Mouse (Mus musculus) cerebellum, adult 11-12 months (tissue): ENCODE data around the gene Apoe.
"Not testable (repeated sequence)": the region's sequence is repeated elsewhere in the genome, so short reads cannot be mapped to it uniquely, and the experiment has no call there.

ENCODE experiments used
- DNase-seq: peaks from one replicate; pipeline ENCODE4 v3.0.0; 2022

Apoe gene

DNA sequence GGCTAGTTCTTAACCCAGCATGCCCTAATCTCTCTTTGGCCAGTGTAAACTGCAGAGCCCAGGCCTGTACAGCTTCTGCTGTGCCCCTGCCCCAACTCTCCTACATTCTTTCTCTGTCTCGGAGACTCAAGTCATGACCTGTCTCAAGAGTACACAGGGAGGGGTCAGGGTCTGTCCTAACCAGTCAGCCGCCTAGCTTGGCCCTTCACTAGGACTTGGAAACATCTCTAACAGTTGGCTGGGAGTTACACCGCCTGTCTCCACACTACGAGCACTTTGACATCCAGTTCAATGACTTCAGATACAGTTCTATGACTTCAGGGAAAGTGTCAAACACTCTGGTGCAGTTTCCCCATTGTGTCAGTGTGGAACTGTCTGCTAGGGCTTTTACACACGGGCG lies 7.6 kb downstream of the Apoe start:
- DNase-seq = no peak

DNA sequence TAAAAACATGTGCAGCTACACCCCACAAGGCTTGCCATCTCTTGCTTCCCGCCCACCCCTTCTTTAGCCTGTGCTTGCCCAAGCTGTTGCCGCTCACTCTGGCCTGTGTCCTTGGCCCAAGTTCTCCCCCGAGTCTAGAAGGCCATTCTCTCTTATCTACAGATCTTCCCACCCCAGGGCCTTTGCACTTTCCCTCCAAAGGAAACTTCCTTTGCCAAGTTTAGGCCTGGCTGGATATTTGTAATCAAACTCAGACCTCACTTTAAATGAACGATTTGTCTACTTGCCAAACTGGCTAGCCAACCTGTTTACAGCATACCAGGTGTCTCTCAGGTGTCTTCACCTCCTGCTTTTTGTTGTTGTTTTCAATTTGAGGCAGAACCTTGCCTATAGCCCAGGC lies 8.1 kb downstream of the Apoe start:
- no peak for DNase-seq

DNA sequence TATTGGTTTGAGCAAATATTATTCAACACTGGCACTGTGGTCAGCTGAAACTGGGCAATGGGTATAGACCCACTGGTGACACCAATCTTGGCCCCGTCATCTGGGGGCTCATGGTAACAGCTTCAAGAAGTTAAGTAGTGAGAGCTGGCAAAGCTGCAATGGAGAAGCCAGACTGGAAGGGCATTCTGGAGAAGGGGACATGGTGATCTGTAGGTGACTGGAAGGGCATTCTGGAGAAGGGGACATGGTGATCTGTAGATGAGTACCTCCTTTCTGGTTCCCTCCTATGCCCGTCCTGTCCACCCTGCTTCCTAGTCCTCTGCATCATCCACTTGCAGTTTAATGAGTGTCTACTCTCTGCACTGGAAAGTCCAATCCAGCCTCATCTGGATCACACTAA lies 10.4 kb downstream of the Apoe start:
- no peak for DNase-seq

DNA sequence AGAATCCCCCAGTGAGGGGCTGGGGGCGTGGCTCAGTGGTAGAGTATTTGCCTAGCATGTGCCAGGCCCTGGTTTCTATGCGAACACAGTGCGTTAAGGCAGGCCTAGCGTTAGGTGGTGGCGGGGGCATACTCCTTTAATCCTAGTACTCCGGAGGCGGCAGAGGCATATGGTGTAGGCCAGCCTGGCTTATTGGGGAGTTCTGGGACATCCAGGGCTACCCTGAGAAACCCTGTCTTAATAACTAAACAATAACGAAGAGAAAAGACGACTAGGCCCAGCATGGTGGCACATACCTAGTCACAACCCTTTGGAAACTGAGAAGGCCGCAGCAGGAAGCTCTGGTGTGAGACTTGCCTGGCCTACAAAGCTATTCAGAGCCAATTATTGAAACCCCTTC lies 10.9 kb downstream of the Apoe start:
- DNase-seq = no peak

DNA sequence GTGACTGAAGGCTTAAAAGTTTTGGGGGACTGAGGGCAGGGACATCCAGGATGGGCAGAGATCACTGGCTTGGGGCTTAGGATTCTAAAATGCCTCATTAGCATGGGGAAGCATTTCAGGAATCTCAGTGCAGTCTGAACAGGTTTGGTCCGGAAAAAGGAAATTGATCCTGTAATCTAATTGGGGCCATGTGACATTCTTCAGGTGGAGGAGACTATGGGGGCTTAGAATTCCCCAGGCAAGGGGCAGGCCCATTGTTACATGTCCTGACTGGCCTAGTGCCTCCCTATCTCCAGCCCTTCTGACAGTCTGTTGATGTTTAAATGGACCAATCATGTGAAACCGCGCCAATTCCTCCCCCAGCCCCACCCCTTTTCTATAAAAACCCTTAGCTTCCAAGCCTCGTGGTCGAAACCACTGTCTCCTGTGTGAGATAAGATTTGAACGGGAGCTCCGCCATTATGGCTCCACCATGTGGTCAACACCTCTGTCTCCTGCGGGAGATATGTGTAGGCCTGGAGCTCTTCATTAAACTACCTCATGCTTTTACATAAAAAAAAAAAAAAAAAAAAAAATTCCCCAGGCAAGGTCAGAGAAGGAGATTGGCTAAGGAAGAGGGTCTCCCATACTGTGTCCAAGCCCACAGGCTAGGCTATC lies 11.9 kb downstream of the Apoe start:
- DNase-seq = not testable (repeated sequence)

DNA sequence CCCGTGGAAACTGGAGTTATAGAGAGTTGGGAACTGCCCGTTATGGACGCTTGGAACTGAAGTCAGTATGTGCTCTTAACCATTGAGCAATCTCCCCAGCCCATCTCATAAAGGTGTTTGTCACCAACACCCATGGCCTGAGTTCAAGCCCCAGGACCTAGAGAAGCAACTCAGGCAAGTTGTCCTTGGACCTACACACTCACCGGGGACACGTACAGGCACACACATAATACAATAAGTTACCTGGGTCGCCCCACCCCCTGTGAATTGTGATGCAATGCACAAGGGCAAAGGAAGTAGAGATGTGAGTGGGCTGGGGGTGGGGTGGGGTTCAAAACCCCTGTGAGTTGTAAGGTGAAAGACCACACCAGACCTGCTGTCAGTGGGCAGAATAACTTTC lies 12.5 kb downstream of the Apoe start:
- DNase-seq = no peak

DNA sequence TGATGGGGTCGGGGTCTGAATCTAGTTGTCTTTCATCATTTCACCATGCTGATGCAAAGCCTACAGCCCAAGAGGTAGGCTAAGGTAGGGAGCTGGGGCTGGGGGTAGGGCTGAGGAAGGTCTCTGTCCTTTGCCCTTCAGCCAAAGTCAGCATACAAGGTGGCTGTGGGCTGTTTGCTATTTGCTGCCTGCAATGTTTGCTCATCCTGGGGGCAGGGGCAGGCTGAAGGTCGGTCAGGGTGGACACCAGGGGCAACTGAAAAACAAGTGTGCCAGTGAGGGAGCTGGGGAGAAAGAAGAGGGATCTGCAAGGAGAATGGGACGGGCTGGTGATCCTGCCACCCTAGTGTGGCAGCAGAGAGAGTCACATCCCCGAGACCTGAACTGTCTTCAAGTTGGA lies 13.6 kb downstream of the Apoe start:
- no peak for DNase-seq

DNA sequence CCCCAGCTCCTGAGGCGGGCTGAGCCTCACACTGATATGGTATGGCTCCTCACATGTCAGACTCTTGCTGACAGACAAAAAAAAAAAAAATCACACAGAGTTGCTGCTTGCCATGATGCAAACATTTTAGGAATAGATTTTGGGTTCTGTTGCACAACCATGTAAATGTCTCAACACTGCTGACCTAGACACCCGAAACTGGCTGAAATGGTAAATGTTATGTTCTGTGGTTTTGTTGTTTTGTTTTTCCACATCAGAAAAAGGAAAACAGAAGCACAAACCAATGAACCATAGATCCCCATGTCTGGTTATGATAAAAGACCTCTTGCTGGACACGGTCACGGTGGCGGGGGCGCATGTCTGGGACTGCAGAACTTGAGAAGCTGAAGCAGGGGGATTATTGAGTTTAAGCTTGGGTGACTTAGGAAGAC lies 15.2 kb downstream of the Apoe start:
- DNase-seq = no peak

DNA sequence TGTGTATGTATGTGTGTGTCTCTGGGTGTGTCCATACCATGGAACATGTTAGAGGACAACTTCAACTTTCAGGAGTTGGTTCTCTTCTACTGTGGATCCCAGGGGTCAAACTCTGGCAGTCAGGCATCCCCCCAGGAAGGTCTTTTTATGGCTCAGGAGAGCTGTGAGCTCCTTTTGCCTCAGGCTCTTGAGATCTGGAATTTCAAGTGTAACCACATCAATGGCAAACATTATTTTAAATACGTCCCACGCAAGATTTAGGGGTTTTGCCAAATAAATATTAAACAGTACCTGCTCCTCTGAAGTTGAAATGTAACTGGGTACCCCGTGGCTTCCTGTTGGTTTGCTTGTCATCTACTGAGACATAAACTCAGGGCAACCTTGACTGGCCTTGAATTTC lies 16.0 kb downstream of the Apoe start:
- DNase-seq = no peak

DNA sequence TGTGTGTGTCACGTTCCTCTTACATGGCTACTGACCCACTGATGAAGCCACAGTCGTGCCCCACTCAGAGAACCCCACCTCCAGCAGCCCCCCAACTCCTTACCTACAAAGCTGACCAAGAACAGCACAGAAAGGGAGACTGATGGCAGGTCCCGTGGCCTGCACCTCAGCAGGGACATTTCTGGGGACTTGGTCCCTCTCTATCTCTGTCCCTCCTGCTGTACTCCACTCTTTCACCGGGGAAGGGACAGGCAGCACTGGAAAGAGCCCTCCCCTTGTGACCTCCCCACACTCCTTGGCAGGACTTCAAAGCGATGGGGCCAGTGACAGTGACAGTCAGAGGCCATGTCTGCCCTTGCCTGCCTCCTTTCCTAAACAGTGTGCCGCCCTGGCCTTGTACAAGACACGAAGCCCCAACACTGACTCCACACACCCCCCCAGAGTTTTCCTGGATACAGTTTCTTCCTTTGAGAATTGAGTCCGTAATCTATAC lies 17.7 kb downstream of the Apoe start, which contains the start of the genes Gm44805 and Apoc4:
Gm44805 (minus strand) TSS at position 222 of the 493 bp plus-strand sequence.
Apoc4 (minus strand) TSS at position 278 of the 493 bp plus-strand sequence.
- DNase-seq = no peak

DNA sequence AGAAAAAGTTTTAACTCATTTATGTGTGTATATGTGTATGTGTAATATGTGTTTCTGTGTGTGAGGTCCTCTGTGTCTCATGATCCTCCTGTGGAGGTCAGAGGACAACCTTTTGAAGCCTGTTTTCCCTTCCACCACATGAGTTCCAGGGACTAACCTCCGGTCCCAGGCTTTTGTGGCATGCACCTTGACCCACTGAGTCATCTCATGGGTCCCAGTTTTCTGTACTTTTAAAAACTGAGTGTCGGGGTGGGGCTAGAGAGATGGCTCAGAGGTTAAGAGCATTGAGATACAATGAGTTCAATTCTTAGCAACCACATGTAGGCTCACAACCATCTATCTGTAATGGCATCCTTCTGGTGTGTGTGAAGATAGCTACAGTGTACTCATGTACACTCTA lies 18.3 kb downstream of the Apoe start:
- DNase-seq = no peak

DNA sequence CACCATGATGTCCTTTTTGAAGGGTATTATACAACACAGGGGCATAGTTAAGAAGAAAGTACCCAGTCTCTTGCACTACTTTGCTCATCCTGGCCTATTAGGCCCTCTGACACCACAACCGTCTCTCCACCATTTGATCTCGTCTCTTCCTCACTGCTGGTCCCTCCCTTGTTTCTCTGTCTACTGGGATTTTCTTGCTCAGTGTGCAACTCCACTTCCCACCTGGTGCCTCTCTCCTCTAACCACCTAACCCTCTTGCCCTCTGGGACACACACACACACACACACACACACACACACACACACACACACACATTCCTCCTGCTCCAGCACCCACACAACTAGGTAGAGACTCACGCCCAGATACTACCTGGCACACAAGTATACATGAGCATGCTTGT lies 20.1 kb downstream of the Apoe start:
- no peak for DNase-seq

DNA sequence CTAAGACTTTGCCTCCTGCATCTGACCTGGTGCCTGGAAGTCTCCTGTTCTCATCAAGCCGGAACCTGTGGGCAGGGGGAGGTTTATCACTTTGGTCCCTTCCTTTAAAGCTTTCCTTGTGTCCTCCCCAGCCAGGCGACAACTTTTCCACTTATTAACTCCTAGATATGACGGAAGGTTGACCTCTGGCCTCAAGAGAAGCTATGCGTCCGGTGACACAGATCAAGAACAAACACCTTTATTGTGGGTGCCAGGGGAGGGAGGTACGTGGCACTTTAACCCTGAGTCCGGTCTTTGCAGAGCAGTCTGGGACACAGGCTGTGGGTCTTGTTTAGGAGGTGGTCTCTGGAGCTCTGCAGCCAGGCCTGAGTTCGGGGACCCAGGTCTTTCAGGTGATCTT lies 21.1 kb downstream of the Apoe start, which contains the start of gene Apoc2:
Apoc2 (minus strand) TSS at position 70 of the 400 bp plus-strand sequence.
- DNase-seq = no peak

DNA sequence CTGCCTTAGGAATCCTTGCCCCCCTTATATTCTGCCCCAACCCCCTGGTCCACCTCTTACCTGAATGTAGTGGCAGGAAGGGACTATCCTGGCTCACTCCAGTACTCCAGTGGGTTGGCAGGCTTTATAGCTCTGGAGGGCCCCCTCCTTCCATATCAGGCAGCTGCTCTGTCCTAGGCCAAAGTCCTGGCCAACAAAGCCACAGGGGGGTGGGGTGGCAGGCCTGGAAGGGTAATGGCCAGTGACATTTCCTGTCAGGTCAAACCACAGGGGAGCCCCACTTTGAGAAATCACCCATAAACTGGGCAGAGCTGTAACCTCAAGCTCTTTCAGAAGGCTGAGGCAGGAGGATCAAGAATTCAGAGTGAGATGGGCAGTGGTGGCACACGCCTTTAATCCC lies 22.3 kb downstream of the Apoe start:
- no peak for DNase-seq

DNA sequence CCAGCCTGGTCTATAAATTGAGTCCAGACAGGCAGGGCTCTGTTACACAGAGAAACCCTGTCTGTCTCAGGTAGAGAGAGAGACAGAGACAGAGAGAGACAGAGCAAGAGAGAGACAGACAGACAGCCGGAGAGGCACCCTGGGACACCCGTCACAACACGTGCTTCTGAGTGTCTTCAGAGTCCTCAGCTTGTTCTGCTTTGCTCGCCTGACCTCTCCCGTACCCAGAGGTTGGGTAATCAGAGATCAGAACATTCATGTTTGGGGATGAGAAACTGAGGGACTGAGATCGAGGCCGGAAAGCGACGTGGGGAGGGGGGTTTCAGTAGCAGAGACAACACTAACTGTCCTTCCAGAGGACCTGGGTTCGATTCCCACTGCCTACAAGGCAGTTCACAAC lies 23.2 kb downstream of the Apoe start:
- no peak for DNase-seq

DNA sequence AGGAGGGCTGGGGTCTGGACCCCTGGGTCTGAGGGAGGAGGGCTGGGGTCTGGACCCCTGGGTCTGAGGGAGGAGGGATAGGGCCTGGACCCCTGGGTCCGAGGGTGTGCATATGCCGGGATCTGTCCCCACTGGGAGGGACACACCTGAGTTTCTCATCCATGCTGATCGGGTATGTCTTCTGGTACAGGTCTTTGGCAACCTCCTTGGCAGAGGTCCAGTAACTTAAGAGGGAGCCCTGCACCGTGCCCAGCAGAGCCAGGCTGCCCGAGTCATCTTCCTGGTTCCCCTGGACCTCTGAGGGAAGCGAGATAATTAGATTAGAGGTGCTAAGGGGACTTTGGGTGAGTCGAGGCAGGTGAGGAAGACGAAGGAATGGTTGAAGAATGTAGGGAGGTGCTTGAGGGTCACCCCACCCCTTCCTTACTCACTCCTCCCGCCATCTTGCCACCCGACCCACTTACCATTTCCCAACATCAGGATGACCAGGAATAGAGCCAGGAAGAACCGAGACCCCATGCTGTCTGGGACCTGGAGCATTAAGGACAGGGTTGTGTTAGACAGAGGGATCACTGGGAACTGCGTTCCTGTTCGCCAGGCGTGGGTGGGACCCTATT lies 25.8 kb downstream of the Apoe start:
- DNase-seq = no peak

DNA sequence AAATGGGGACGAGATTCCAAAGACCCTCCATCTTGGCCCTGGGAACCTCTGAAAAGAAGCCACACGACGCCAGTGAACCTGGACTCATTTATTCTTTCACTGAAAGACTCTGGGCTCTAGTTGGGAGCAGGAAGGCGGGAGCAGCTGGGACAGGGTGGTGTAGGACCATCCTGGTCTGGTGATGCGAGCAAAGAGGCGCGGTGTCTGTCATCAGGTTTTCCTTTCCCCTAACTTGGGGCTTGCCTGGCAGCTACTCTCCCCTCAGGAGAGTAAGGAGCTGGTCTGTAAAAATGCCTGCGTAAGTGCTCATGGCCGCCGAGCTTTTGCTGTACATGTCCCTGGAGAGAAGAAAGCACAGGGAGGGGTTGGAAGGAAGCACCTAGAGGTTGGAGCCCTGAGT lies 27.5 kb downstream of the Apoe start:
- no peak for DNase-seq

DNA sequence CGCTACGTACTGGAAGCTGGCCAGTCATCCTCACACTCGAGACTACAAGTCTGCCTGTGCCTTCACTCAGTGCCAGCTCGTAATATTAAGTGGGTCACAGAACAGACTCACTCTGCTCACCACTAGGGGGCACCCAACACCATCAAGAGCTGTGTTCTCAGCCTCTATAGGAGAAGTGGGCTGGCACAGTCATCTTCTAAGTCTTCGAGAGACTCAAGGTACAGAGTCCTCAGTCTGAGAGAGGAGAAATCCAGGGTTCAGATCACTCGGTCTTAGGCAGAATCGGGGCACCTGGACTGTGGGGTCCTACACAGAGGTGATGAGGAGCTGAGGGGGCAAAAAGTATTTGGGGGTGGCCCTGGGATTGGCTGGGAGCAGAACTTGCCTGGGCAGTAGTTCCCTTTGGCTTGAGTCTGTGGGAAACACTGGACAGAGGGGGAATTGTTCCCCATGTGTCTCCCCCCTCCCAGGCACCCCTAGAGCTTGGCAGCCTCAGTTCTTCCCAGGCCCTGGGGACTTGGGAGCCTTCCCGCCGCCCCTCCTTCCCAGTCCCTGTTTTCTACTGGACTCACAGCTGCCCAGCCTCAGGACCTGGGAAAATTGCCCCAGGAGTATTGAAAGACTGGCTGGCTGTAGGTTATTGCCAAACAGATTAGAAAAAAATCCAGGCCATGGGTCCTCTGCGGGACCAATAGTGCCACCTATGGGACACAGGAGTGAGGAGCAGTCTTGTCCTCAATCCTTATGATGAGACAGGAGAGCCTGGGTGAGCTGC lies 29.9 kb downstream of the Apoe start:
- peak; percentile 92 for DNase-seq

DNA sequence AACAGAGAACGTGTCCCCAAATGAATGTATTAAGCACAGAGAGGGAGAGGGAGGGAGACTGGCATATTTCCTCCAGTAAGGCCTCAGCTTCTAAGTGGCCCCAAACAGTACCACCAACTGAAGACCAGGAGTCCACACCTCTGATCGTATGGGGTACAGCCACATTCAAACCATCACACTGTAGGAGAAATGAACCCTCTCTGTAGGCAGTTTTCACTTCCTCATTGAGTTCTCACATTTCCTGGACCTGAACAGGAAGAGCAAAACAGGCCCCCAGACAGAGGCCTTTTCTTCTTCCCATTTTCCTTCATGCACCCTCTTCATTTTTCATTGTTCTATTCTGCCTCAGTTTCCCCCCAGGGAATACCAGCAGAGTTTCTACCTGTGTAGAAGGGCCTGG lies 31.6 kb downstream of the Apoe start:
- no peak for DNase-seq

DNA sequence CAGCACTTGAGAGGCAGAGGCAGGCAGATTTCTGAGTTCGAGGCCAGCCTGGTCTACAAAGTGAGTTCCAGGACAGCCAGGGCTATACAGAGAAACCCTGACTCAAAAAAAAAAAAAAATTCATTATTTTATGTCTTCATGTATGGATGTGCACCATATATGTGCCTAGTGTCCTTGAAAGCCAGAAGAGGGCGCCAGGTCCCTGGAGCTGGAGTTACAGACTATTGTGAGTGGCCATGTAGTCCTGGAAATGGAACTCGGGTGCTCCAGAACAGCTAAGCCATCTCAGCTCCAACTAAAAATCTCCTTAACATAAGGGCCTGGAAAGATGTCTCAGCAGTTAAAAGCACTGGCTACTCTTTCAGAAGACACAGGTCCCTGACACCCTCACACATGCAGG lies 32.2 kb downstream of the Apoe start:
- peak; percentile 21 for DNase-seq

DNA sequence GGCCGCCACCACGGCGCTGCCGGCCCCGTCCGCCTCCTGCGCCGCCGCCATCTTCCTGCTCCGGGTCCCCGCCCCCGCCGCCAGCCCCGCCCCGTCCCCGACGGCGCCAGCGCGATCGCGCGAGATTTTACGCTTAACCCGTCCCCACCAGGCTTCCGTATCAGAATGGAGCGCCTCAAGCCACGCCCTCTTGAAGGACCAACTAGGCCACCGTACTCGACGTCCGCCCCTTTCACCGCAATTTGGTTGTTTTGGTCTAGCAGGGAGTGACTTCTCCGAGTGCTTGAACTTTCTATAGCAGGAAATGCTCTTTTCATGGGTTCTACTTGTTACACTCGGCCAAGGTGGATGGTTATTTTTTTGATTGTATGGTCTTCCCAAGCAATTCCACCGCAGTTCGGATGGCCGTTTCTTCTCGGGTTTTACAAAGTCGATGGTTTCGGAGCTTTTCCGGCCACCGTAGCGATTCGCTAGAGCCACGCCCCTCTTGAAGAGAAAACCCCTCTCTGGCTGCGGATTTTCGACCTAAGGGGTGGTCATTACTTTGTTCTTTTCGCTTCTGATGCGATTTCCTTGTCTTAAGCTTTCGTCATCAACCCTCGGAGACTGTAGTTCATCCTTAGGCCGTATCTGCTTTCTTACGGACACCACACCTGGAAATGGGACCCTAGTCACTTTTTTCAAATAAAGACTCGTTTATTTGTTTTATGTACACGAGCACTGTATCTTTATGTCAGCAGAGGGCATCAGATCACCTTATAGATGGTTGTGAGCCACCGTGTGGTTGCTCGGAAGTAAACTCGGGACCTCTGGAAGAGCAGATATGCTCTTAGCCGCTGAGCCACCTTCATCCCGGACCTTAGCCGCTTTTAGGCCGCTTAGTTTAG lies 33.8 kb downstream of the Apoe start, which contains the start of gene Clptm1:
Clptm1 (minus strand) TSS at position 79 of the 887 bp plus-strand sequence.
- peak; percentile 97 for DNase-seq

DNA sequence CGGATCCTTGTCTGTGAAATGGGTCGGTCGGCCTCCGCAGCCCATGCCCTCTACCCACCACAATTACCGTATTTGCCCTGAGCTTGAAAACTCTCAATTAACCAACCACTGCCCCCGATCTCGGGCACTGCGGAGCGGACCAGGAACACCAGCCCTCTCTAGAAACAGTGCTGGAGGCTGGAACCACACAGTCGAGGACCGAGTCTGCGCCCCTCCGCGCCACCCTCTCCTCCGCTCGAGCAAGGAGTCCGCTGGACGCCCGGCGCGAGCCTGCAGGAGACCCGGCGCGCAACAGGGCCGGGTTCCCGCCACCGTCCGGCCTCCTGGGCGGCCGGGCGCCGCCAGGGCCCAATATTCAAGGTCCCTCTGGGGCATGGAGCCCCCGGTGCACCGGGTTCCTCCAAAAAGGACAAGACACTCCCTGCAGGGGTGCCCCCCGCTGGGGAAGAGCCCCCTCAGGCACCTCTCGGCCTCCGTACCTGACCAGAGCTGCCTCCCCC lies 34.5 kb downstream of the Apoe start:
- no peak for DNase-seq
